Mouse (Mus musculus) thymus, postnatal 14 days (tissue): ENCODE measurements around the gene Prkce.

Experiments
- DNase-seq: peaks from one replicate; pipeline ENCODE4 v3.0.0; 2021

Prkce gene

DNA sequence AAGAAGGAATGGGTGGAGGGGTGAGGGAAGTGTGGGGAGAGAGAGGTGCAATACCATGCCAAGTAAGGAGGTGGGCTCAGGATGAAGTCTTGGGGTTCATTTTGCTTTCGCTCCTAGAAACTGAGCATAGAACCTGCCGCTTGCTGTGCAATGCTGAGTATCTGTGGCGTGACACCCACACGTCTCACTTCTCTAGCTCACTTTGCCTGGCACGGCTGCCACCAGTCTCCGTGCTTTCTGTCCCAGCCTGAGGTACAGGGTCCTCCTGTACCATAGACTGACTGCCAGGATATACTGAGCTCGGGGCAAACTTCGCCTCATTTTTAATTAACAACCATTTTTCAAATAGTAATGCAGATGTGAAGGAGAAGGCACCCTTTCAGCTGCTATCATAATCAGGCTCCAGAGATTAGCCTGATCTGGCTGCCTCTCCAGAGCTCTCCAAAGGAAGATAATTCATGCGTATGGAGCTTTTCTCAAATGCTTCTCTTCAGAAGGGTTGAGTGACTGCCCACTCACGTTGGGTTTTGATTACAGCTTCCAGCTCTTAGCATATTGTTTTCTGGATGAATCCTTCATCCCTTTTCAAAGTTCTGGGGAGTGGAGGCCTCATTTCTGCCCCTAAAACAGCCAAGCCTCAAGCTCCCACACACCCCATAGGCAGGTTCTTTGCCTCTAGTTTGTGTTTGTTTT is 253.2 kb downstream of the Prkce start:
- DNase-seq, result no peak

- DNase-seq, result no peak
Observed at GRCm38 (mm10) chr17:86422023-86422422, 254.4 kb downstream of the Prkce start.

GRCm38 (mm10) chr17:86429877-86430276 is 262.3 kb downstream of the Prkce start:
- no peak for DNase-seq

- no peak for DNase-seq
Observed at GRCm38 (mm10) chr17:86433117-86433516, 265.5 kb downstream of the Prkce start.

- DNase-seq, result no peak
Observed at GRCm38 (mm10) chr17:86433813-86434212, 266.2 kb downstream of the Prkce start.

- no peak for DNase-seq
Observed at GRCm38 (mm10) chr17:86434781-86435180, 267.2 kb downstream of the Prkce start.

- DNase-seq, result no peak
Observed at GRCm38 (mm10) chr17:86435570-86435969, 268.0 kb downstream of the Prkce start.

GRCm38 (mm10) chr17:86435984-86436383 is 268.4 kb downstream of the Prkce start:
- DNase-seq, result no peak

DNA sequence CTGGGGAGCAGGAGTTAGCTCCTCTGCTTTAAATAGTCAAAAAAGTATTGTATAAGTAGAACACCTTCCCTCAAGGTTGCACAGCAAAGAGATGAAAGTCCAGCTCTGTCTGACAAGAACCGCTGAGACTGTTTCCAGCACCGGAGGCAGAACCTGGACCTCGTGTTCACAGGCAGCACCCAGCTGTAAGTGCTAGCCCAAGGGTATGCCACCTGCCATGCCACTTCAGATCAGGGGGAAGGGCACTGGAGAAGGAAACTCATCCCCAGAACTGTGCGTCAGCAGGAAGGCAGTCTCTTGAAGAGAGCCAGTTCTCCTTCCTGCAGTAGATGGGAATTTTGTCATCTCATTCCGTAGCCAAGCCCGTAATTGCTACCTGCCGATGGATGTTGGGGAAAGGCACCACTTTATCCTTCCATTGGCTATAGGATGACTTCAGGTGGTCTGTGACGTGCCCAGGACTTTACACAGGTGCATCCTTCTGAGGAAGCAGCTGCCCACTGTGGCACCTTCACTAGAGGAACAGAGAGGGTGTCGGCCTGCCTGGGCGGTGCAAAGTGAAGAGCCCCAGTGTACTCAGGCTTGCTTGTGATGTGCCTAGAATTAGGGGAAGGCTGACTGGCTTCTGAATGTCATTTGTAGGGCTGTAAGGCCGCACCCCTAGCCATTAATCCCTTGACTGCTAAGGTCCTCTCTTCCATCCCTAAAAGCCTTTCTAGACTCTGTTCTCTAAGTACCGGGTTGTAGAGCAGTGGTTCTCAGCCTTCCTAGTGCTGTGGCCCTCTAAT is 269.2 kb downstream of the Prkce start:
- DNase-seq, result peak; percentile 52

DNA sequence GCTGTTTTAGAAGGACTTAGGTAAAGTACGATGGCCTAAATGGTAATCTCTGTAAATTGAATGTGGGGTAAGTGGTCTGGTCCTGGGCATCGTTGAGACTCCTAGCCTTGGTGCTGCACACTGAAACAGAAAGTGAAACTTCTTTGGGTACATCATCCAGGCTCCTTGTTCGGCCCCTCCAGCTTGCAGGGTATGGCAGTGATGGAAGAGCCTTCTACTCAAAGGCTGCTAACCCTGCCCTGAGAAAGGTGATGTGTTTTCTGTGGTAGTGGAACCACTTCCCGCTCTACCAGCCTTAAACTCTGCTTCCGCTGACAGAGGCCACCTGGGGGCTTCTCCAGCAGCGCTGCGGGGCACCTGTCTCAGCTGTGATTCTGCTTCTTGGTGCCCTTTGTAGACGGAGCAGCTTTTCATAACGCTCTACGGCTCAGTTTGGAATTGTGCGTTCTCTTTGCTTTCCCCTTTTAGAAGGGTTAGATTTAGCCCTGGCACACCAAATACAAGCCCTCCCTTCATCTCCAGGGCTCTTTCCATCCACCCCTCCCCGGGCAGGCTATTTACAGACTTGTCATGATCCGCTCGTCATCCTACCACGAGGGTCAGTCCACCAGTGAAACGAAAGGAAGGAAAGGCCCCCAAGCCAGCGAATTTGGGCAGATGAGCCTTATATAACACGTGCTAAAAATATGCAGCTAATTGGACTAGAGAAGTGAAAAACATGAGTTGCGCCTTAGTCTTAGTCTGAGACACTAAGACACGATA is 270.1 kb downstream of the Prkce start:
- DNase-seq, result peak; percentile 82

GRCm38 (mm10) chr17:86438278-86438661 is 270.7 kb downstream of the Prkce start:
- DNase-seq, result no peak

DNA sequence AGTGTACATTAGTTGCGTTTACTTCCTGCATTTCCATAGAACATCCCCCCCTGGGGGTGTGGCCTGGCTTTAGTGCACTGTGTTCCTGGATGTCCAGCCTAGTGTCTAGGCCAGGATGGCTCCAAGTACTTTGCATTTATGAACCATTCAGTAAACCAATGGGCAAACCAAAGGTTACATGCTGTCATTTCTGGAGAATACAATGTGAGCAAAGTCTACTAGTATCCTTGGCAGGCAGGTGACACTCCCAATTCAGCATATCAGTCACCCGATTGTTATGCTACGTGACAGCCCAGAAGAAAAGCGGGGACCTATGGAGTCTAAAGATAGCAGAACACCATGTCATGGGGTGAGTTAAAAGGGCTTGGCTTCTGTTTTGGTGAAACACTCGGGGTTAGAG is 271.2 kb downstream of the Prkce start:
- DNase-seq, result no peak

DNA sequence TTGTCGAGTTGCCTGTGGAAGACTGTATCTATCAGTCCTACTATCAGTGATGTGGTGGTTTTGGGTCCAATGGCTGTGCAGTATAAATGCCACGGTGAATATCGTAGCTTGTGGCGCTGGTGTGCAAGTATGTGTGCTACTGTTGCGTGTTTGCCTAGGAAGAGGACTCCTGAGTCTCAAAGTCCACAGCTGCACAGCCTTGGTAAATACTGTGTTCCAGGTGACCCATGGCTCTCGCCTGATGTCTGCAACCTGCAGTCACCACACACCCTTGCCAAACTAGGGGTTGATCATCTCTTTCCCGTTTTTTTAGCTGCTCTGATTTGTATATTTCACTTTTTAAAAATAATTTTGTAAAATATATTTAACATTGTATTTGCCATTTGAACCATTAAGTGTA is 273.5 kb downstream of the Prkce start:
- no peak for DNase-seq

GRCm38 (mm10) chr17:86443886-86444285 is 276.3 kb downstream of the Prkce start:
- DNase-seq, result no peak

DNA sequence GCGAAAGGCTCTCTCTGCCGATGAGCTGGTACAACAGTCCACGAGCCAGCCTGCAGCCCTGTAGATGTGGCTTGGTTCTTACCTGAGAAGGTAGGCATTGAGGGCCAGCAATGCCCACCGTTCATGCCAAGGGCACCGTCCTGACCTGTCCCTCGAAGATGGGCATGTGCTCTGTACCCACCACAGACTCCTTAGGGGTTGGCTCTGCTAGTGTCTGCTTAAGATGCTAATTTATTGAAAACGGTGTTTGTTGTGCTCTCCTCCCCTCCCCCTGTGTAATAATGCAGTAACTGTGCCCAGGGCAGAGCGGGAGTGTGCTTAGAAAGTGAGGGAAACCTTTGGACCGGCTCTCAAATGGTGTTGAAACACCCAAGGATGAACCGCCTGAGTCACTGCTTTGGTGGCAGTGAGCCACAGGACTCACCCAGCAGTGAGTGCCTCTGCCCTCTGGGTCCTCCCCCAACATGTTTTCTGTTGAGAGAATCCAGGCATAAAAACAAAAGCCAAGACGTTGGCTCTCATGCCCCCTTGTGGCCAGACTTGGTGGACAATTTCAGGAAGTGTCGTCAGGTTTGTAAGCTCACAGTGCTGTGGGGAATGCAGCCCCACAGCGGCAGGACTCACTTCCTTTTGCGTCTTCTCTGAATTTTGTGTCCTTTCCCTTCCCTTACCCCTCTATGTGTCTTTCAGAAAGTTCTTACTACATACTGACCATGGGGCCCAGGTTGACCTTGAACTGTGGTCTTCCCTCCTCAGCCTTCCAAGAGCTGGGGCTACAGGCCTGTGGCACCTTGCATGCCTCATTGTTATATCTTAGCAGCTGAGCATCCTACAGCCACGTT is 277.2 kb downstream of the Prkce start:
- DNase-seq, result peak; percentile 94

DNA sequence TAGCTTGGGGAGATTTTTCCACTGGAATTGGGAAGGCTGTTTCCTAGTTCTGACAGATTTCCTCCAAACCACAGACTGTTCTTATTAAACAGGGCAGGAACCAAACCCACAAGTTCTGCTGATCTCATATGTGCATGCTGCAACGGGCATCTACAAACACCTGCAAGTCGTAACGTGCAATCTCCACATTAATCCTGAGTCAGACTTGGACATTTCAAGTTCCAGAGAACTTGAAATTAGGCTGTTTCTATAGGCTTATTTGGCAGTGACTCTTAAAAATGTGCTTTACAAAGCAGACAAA is 277.8 kb downstream of the Prkce start:
- no peak for DNase-seq

DNA sequence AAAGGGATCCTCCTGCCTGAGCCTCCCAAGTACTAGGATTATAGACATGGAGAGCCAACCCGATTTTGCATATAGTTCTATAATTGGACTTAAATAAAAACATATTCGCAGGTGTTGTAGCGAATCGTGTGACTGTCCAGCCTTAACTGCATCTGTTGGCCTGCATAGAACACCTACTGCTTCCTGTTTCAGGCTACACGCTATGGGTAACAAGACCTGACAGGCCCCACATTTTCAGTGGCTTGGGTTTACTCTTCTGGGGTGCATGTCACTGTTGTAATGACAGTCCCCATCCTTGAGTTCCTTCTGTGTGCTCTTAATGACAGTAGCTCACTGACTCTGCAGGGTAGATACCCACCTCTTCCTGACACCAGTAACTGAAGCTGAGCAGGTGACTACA is 278.3 kb downstream of the Prkce start:
- no peak for DNase-seq

DNA sequence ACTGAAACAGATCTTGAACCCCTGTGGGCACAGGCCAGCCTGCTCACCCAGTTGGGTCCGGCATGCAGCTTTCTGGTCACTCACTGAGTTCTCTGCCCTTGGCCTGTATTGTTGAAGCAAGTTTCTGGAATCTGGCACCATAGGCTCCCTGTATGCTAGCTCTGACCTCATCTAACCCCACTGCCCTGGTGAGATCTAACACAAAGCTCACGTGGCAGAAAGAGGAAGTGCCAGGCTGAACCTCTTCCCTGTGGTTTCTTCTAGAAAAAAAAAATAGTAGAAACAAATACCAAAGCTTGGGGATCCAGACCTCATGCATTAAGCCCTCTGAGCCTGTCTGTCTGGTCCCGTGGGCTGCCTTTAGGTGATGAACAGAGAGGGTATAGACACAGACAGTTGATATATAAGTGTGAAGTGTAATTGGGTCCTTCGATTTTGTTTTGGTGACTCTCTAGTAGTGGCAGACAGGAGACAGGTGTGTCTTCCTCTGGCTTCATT is 279.6 kb downstream of the Prkce start:
- DNase-seq, result peak; percentile 21

- DNase-seq, result no peak
Observed at GRCm38 (mm10) chr17:86452934-86453333, 285.3 kb downstream of the Prkce start.

DNA sequence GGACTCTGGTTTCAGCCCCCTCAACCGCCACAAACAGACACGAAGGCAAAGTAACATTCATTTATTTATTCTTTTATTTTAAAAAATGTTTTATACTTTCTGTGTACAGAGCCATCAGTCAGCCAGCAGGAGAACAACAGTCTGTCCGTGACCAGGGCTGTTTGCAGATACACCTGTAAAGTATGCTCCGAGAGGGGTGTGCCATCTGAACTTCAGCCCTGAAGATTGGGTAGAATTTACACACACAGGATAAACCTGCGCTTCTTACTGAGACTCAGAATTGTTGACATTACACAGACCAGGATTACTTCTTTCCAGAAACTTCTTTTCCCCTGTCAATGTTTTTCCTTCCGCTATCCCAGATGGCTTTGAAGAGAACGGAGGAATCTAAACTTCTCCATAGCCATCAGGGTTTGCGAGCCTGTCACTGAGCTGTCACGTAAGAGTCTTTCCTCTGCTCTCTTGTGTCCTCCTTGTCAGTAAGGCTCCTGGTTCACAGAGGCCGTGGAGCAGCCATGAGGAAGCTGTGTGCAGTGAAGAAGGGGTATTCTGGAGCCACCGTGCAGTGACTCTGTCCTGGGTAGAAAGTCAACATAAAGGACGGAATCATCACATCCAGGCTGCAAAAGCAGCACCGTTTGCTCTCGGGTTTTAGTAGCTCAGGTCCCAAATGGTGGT is 286.2 kb downstream of the Prkce start:
- no peak for DNase-seq

DNA sequence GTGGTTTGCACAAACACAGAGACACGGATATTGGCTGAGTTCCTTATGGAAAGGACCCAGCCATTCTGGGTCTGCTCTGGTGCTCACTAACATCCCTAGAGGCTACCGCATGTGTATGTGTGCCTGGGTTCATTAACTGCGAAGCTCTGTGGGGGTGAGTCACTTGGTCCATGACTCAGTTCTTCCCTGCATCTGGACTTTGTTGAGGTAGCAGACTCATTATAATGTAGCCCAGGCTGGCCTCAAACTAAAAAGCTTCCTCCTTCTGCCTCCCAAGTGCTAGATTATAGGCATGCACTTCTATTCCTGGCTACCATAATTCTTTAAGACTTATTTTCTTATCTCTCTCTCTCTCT is 286.7 kb downstream of the Prkce start:
- DNase-seq, result no peak

- no peak for DNase-seq
Observed at GRCm38 (mm10) chr17:86456512-86456911, 288.9 kb downstream of the Prkce start.
